Mouse (Mus musculus) large intestine, adult 2 months (tissue): ENCODE measurements around the gene Armcx6. TPM values are rescaled to one million over a fixed set of nuclear protein-coding genes. Genes with fewer than 3 reads are reported as not detected.

Experiments
- polyA plus RNA-seq: library from polyadenylated mRNA; depleted of rRNA; stranded (reverse); fragments of >200 nt; gene quantifications from 2 replicates; pipeline ENCODE4 v1.2.3, GENCODE M21; 2012; rRNA removed

The Armcx6 gene
- polyA plus RNA-seq, 1 experiment, result 0.38 TPM

Other genes starting within 250 kb of the Armcx6 start
- 3.0 and 4.0 TPM in 2 replicates for gene Timm8a1, start 209.6 kb downstream of the Armcx6 start, polyA plus RNA-seq
- 2.0 and 2.1 TPM in 2 replicates for gene Btk, start 167.8 kb downstream of the Armcx6 start, polyA plus RNA-seq
- gene Rpl36a, start 165.8 kb downstream of the Armcx6 start, polyA plus RNA-seq, result 141 and 203 TPM in 2 replicates
- 3.9 and 4.1 TPM in 2 replicates for gene Gla, start 150.3 kb downstream of the Armcx6 start, polyA plus RNA-seq
- gene Hnrnph2, start 150.2 kb downstream of the Armcx6 start, polyA plus RNA-seq, result 9.3 and 11.9 TPM in 2 replicates
- gene Armcx4, start 64.9 kb downstream of the Armcx6 start, polyA plus RNA-seq, result 0.11 and 0.23 TPM in 2 replicates
- 0.77 and 1.4 TPM in 2 replicates for gene Armcx1, start 33.5 kb downstream of the Armcx6 start, polyA plus RNA-seq
- gene Armcx3, start 5.2 kb upstream of the Armcx6 start, polyA plus RNA-seq, result 2.9 and 3.0 TPM in 2 replicates
- 2.7 and 3.5 TPM in 2 replicates for gene Armcx2, start 57.8 kb upstream of the Armcx6 start, polyA plus RNA-seq
- not detected in 2 replicates for gene Nxf2, start 213.3 kb upstream of the Armcx6 start, polyA plus RNA-seq